24 mouse cellular contexts compared by ENCODE assay signal in genomic region chr1:116125767-116126166, GRCm38 (mm10).
"Had no signal": no experiment of that assay in that cellular context is flagged by ENCODE, and none has a peak within 500 bp of the region (broad histone marks: within the 10 kb centered on the region; RNA-seq: fewer than 3 reads in every experiment).

No protein-coding gene starts in this region.

- H3K4me1 ChIP-seq: limb, embryonic 10.5 days; limb, embryonic 13.5 days; liver, embryonic 12.5 days; liver, embryonic 15.5 days; lung, embryonic 15.5 days; megakaryocyte, embryonic 14.5 days had no signal

- H3K36me3 ChIP-seq: limb, embryonic 10.5 days; limb, embryonic 13.5 days; liver, embryonic 12.5 days; liver, embryonic 15.5 days; lung, embryonic 15.5 days; neural tube, embryonic 13.5 days had no signal

- H3K4me2 ChIP-seq: limb, embryonic 13.5 days; liver, embryonic 12.5 days; liver, embryonic 15.5 days; lung, embryonic 15.5 days; midbrain, embryonic 11.5 days; neural tube, embryonic 13.5 days had no signal

- H3K27me3 ChIP-seq: limb, embryonic 13.5 days; liver, embryonic 12.5 days; liver, embryonic 15.5 days; lung, embryonic 15.5 days; megakaryocyte, embryonic 14.5 days; neural tube, embryonic 13.5 days had no signal

- H3K9ac ChIP-seq: limb, embryonic 13.5 days; liver, embryonic 12.5 days; liver, embryonic 15.5 days; lung, embryonic 15.5 days; neural tube, embryonic 13.5 days had no signal

- ATAC-seq: inflammation-experienced regulatory T-cells, adult 6 months; intestine, embryonic 16.5 days; liver, embryonic 12.5 days had no signal

- H3K4me3 ChIP-seq: limb, embryonic 10.5 days; limb, embryonic 13.5 days; liver, embryonic 12.5 days; liver, embryonic 15.5 days; lung, embryonic 15.5 days; megakaryocyte, embryonic 14.5 days; neural tube, embryonic 13.5 days had no signal

- H3K27ac ChIP-seq: limb, embryonic 10.5 days; limb, embryonic 13.5 days; liver, embryonic 12.5 days; liver, embryonic 15.5 days; lung, embryonic 15.5 days; neural tube, embryonic 13.5 days; stomach, postnatal 0 days had no signal

- DNase-seq: kidney, adult 18-20 months; kidney, postnatal 4 days; liver; lung, adult 18-20 months; lung, postnatal 10 days; lung, postnatal 36 days; midbrain, embryonic 14.5 days; right cerebral cortex, adult 18-20 months; right cerebral cortex, postnatal 14 days; right cerebral cortex, postnatal 4 days; thymus, adult 2 months; thymus, postnatal 14 days; thymus, postnatal 4 days had no signal

- H3K9me3 ChIP-seq: limb, embryonic 10.5 days; limb, embryonic 13.5 days; liver, embryonic 12.5 days; liver, embryonic 15.5 days; lung, embryonic 15.5 days; neural tube, embryonic 13.5 days had no signal
